Mouse (Mus musculus): ENCODE results near the gene A2m. TPM values are rescaled to one million over a fixed set of nuclear protein-coding genes. Genes with fewer than 3 reads are reported as not detected.

A2m gene
- polyA plus RNA-seq, 1 experiment from 2014 or later, result 7.7 TPM

Other genes starting within 250 kb of the A2m start
- 0.04 and 0.05 TPM in 2 replicates for gene Iqsec3, start 161.7 kb upstream of the A2m start, polyA plus RNA-seq (2015; fragmentation: Nextera tagmentation; extraction: Ambion mirVana)
- gene Gm7298, start 97.6 kb downstream of the A2m start, polyA plus RNA-seq (2015; fragmentation: Nextera tagmentation; extraction: Ambion mirVana), result not detected in 2 replicates
- gene Mug1, start 203.2 kb downstream of the A2m start, polyA plus RNA-seq (2015; fragmentation: Nextera tagmentation; extraction: Ambion mirVana), result not detected in 2 replicates